Mouse (Mus musculus): Measurements from ENCODE around the gene Gabrp.

DNA sequence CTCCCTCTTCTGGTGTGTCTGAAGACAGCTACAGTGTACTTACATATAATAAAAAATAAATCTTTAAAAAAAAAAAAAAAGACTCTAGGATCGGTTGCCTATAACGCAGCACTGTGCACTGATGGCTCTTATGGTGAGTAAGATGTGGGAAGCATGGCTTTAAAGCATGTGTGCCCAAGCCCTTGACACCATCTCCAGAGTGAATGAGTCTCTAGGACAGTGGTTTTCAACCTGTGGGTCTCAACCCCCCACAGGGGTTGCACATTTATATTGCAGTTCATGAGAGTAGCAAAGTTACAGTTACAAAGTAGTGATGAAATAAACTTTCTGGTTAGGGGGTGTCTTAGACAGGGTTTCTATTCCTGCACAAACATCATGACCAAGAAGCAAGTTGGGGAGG, 33.8 kb downstream of the Gabrp start:
- TF ChIP-seq GATA1 (IDR thresholded peaks at IDR 0.05; ENCODE audit: borderline replicate concordance, low read length) = no peak
- TF ChIP-seq FLI1 (IDR thresholded peaks at IDR 0.05; ENCODE audit: low read length) = no peak
